Mouse (Mus musculus): ENCODE measurements around the gene Gm11232.
A peak's percentile ranks its signal among the peaks of the same experiment; 100 is the strongest.

Gm11232 gene

GRCm38 (mm10) chr4:71757865-71758264 is at the start of gene Gm11232:
TSS of gene Gm11232 (minus strand) at chr4:71757965.
- DNase-seq (ENCODE audit: extremely low spot score): no peak

GRCm38 (mm10) chr4:71805977-71806534 is 48.3 kb upstream of the Gm11232 start:
- no peak for DNase-seq (ENCODE audit: extremely low spot score)

DNA sequence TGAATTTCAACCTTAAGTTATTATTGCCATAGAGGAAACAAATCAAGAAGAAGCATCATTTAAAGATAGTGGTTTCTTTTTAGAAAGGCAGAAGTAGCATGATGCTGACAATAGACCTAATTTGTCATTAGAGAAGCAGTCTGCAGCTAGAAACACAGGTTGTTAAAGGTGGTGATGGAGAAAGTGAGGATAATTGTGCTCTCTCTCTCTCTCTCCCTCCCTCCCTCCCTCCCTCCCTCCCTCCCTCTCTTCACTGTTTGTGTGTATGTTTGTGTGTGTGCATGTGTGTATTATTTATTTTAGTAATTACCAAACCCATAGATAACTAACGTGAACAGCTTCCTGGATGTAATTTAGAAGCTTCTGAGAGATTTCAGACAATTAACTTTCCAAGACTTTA is 7.8 kb upstream of the Gm11232 start:
- DNase-seq (ENCODE audit: extremely low spot score): no peak

- peak; percentile 51 for DNase-seq (ENCODE audit: extremely low spot score)
These were observed 7.3 kb upstream of the Gm11232 start for GRCm38 (mm10) chr4:71765071-71765470.

- no peak for DNase-seq (ENCODE audit: extremely low spot score)
These were observed 1.1 kb downstream of the Gm11232 start for GRCm38 (mm10) chr4:71756441-71757221.

DNA sequence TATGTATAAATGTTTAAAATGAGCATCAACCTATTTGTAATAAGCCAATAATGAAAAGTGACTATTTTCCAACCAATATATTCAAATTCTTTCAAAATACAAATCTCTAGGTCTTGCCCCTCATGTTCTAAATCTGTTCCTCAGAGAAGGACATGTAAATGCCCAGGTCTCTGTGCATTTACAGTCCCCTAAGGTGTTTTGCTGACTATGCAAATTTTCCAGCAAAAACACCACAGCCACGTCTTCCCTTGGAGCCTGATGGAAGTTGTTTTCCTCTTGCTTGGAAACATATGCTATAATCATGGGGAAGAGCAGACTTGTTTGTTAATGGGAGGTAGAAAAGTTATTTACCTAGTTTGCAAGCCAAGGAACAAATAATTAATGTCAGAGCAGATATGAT is 12.0 kb downstream of the Gm11232 start:
- no peak for DNase-seq (ENCODE audit: extremely low spot score)

DNA sequence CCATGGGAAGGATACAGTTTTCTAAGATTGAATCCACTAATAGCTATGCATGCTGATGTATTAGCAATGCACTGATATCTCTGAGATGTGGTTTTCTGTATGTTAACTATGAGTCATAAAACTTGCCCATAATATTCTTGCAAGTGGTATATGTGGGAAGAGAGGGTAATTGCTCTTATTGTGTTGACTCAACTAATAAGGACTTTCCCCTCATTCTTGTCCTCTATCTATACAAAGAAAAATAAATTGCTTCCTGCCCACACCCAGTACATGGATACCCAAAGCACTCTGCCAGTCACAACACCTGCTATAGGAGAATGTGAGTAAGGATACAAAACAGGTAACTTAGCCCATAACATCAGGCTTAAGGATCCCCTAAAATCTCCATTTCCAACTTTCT is 21.2 kb downstream of the Gm11232 start:
- no peak for DNase-seq (ENCODE audit: extremely low spot score)

DNA sequence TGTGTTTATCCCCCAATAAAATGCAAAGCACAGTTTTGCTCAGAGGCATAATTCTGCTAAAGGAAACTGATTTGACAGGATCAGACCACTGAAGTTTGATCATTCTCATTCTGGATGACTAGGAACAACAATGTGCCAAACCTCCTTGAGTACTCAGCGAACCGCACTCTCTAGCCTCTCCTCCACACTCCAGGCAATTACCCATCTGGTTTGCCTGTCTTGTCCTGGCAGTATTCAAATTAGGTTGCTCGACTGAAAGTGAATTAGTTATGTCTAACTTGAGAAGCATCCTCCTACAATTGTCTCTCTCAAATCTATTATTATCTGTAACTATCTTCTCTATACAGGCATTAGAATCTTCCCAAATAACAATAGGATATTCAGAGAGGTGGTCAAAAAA is 22.5 kb downstream of the Gm11232 start:
- no peak for DNase-seq (ENCODE audit: extremely low spot score)

- DNase-seq (ENCODE audit: extremely low spot score): no peak
These were observed 28.4 kb downstream of the Gm11232 start for GRCm38 (mm10) chr4:71729401-71729800.

DNA sequence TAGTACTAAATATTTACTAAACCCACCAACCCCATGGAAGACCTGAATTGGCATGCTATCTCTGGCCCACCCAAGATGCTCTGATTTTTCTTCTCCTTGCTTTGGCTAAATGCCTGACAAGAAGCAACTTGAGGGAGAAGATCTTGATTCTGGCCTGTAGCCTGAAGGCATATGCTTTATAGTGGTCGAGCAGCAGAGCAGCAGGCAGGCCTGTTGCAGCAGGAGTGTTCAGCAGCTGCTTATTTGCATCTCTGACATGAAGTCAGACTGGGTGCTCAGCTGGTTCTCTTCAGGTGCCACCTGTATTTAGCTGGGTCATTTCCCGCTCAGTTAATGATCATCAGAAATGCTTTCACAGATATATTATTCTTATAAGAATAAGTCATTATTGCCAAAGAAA is 30.2 kb downstream of the Gm11232 start:
- no peak for DNase-seq (ENCODE audit: extremely low spot score)

GRCm38 (mm10) chr4:71727056-71727455 is 30.7 kb downstream of the Gm11232 start:
- no peak for DNase-seq (ENCODE audit: extremely low spot score)

GRCm38 (mm10) chr4:71725889-71726288 is 31.9 kb downstream of the Gm11232 start:
- DNase-seq (ENCODE audit: extremely low spot score): no peak
